Mouse (Mus musculus) liver, embryonic 14.5 days (tissue): ENCODE measurements at regions not wholly inside any gene's neighbourhood (a gene's known extent, or its start where the extent isn't known, plus 50 kb on each side); places are given as distances from the start of the nearest gene placed in this dataset.

Experiments used
- ATAC-seq: fragments of 200-750 bp; cut with Nextera tagmentation; 2 replicates; pipeline ENCODE4 v1.8.0; 2017; ENCODE audit warnings: moderate number of reproducible peaks, mild to moderate bottlenecking, moderate library complexity; ENCODE audit not compliant: insufficient read depth
- DNase-seq, 3 experiments: peaks; one replicate each; pipeline ENCODE4 v3.0.0-alpha.2; 2012 to 2013; ENCODE audit warnings: low read depth in 3 of 3, low spot score in 3 of 3
- H3K27ac ChIP-seq: fragments of 300-500 bp; sonication (generic); 2 replicates; pipeline ENCODE4 v1.5.1; 2014; ENCODE audit warnings: moderate library complexity, mild to moderate bottlenecking, control low read depth, inconsistent platforms
- H3K27me3 ChIP-seq: fragments of 300-500 bp; sonication (generic); 2 replicates; pipeline ENCODE4 v1.6.1; 2014; ENCODE audit warnings: mild to moderate bottlenecking, low read length, moderate library complexity; ENCODE audit not compliant: control insufficient read depth, insufficient read depth
- H3K36me3 ChIP-seq: fragments of 300-500 bp; sonication (generic); replicated peaks from 2 replicates; pipeline ENCODE4 v1.6.1; 2014; ENCODE audit warnings: low read depth; ENCODE audit not compliant: control insufficient read depth, insufficient read depth
- H3K4me1 ChIP-seq, 2 experiments: fragments of 200-500 bp in 1 of 2; fragments of 300-500 bp in 1 of 2; sonication (generic) in 1 of 2; replicated peaks; 2 replicates each; pipeline ENCODE4 v1.6.1; 2012 to 2014; ENCODE audit warnings: antibody characterized with exemption in 1 of 2, inconsistent platforms in 1 of 2, low read length in 1 of 2; ENCODE audit not compliant: control insufficient read depth in 2 of 2, insufficient read depth in 2 of 2
- H3K4me2 ChIP-seq: fragments of 300-500 bp; sonication (generic); 2 replicates; pipeline ENCODE4 v1.6.1; 2014; ENCODE audit warnings: low read depth, mild to moderate bottlenecking, control low read depth, moderate library complexity
- H3K4me3 ChIP-seq, 2 experiments: fragments of 200-500 bp in 1 of 2; fragments of 300-500 bp in 1 of 2; sonication (generic) in 1 of 2; 2 replicates each; pipeline ENCODE4 v1.5.1; 2012 to 2014; ENCODE audit warnings: low read depth in 2 of 2, low read length in 2 of 2, mild to moderate bottlenecking in 2 of 2, control low read depth in 1 of 2, inconsistent platforms in 1 of 2, moderate library complexity in 1 of 2; ENCODE audit not compliant: insufficient read depth in 1 of 2
- H3K9ac ChIP-seq: fragments of 300-500 bp; sonication (generic); replicated peaks from 2 replicates; pipeline ENCODE4 v1.6.1; 2014; ENCODE audit warnings: mild to moderate bottlenecking, control low read depth, moderate library complexity
- H3K9me3 ChIP-seq: fragments of 300-500 bp; sonication (generic); 2 replicates; pipeline ENCODE4 v1.6.1; 2016; ENCODE audit warnings: low read length, mixed read lengths; ENCODE audit not compliant: control insufficient read depth
- CTCF ChIP-seq: IDR thresholded peaks from 2 replicates; pipeline ENCODE4 v1.5.1; 2016; ENCODE audit warnings: antibody characterized with exemption, low read depth, control low read depth
- EP300 ChIP-seq: IDR thresholded peaks from 2 replicates; pipeline ENCODE4 v1.6.1; 2016; ENCODE audit warnings: antibody characterized with exemption, low read depth
- WGBS: fragments of 180-500 bp; shearing (Covaris S2); extraction: QIAGEN DNeasy Blood & Tissue Kit; methylation state at CpG from one replicate; pipeline ENCODE4 v1.1.7; 2014; ENCODE audit not compliant: insufficient replicate concordance; 5-methylcytosine and 5-hydroxymethylcytosine counted together

GRCm38 (mm10) chr1:76075685-76076455 lies 529.8 kb downstream of the Slc4a3 start:
- H3K36me3 ChIP-seq, result no peaks in the 10 kb centered on the region
- WGBS, result 54% methylated on average over 10 of the region's 10 CpGs
- no peak overlapping the region for H3K9ac ChIP-seq
- H3K4me1 ChIP-seq, result no peaks in the 10 kb centered on the region
- TF ChIP-seq EP300 (no peak), CTCF (no peak)
- ATAC-seq, result no peak
- H3K9me3 ChIP-seq, result no peaks in the 10 kb centered on the region
- H3K4me2 ChIP-seq, result no peak overlapping the region
- H3K27me3 ChIP-seq, result no peaks in the 10 kb centered on the region
- DNase-seq, result no peak
- H3K4me3 ChIP-seq, result no peak overlapping the region
- H3K27ac ChIP-seq, result no peak overlapping the region

GRCm38 (mm10) chr1:76080241-76080640 lies 534.2 kb downstream of the Slc4a3 start:
- Histone ChIP-seq H3K4me2 (no peak overlapping the region), H3K9me3 (no peaks in the 10 kb centered on the region), H3K27me3 (no peaks in the 10 kb centered on the region), H3K4me3 (no peak overlapping the region), H3K4me1 (no peaks in the 10 kb centered on the region), H3K27ac (no peak overlapping the region), H3K9ac (no peak overlapping the region), H3K36me3 (no peaks in the 10 kb centered on the region)
- no peak for TF ChIP-seq CTCF
- no peak for TF ChIP-seq EP300
- 73% methylated on average over 6 of the region's 6 CpGs for WGBS
- ATAC-seq (no peak), DNase-seq (no peak)

- Histone ChIP-seq H3K9me3 (no peaks in the 10 kb centered on the region), H3K4me1 (no peaks in the 10 kb centered on the region), H3K27me3 (no peaks in the 10 kb centered on the region), H3K9ac (no peak overlapping the region), H3K4me2 (no peak overlapping the region), H3K36me3 (no peaks in the 10 kb centered on the region), H3K4me3 (no peak overlapping the region), H3K27ac (no peak overlapping the region)
- DNase-seq, result no peak
- TF ChIP-seq EP300, result no peak
- no peak for TF ChIP-seq CTCF
- no peak for ATAC-seq
- WGBS, result 38% methylated on average over 4 of the region's 4 CpGs
These were observed 535.6 kb downstream of the Slc4a3 start for GRCm38 (mm10) chr1:76081700-76082099.

- Histone ChIP-seq H3K36me3 (no peaks in the 10 kb centered on the region), H3K9me3 (no peaks in the 10 kb centered on the region), H3K9ac (no peak overlapping the region), H3K27ac (no peak overlapping the region), H3K4me3 (no peak overlapping the region), H3K27me3 (no peaks in the 10 kb centered on the region), H3K4me1 (no peaks in the 10 kb centered on the region), H3K4me2 (no peak overlapping the region)
- DNase-seq (no peak), ATAC-seq (no peak)
- 65% methylated on average over 3 of the region's 3 CpGs for WGBS
- TF ChIP-seq EP300 (no peak), CTCF (no peak)
These were observed 537.4 kb downstream of the Slc4a3 start for GRCm38 (mm10) chr1:76083273-76084036.

- WGBS, result 41% methylated on average over 5 of the region's 5 CpGs
- TF ChIP-seq EP300 (no peak), CTCF (no peak)
These were observed 545.0 kb downstream of the Slc4a3 start for GRCm38 (mm10) chr1:76091031-76091430.

More at GRCm38 (mm10) chr1:76091031-76091430, 545.0 kb downstream of the Slc4a3 start:
- H3K9me3 ChIP-seq, result no peaks in the 10 kb centered on the region
- ATAC-seq (no peak), DNase-seq (no peak)
- H3K36me3 ChIP-seq, result no peaks in the 10 kb centered on the region
- no peak overlapping the region for H3K27ac ChIP-seq
- H3K4me1 ChIP-seq, result no peaks in the 10 kb centered on the region
- no peaks in the 10 kb centered on the region for H3K27me3 ChIP-seq
- no peak overlapping the region for H3K4me2 ChIP-seq
- no peak overlapping the region for H3K4me3 ChIP-seq
- no peak overlapping the region for H3K9ac ChIP-seq
